Mouse (Mus musculus) large intestine, adult 2 months (tissue): Measurements from ENCODE around the gene Snrk. TPM values are rescaled to one million over a fixed set of nuclear protein-coding genes. Genes with fewer than 3 reads are reported as not detected.
"Not testable (repeated sequence)": the region's sequence is repeated elsewhere in the genome, so short reads cannot be mapped to it uniquely, and the experiment has no call there.

Experiments used
- DNase-seq: peaks from one replicate; pipeline ENCODE4 v3.0.0-alpha.2; 2012; ENCODE audit warnings: low read depth, low spot score
- WGBS: fragments of 180-500 bp; shearing (Covaris S2); methylation state at CpG from one replicate; pipeline ENCODE4 v1.1.7; 2018; 5-methylcytosine and 5-hydroxymethylcytosine counted together
- polyA plus RNA-seq: library from polyadenylated mRNA; depleted of rRNA; stranded (reverse); fragments of >200 nt; gene quantifications from 2 replicates; pipeline ENCODE4 v1.2.3, GENCODE M21; 2012

The Snrk gene
- polyA plus RNA-seq, 1 experiment = 26.9 TPM

DNA sequence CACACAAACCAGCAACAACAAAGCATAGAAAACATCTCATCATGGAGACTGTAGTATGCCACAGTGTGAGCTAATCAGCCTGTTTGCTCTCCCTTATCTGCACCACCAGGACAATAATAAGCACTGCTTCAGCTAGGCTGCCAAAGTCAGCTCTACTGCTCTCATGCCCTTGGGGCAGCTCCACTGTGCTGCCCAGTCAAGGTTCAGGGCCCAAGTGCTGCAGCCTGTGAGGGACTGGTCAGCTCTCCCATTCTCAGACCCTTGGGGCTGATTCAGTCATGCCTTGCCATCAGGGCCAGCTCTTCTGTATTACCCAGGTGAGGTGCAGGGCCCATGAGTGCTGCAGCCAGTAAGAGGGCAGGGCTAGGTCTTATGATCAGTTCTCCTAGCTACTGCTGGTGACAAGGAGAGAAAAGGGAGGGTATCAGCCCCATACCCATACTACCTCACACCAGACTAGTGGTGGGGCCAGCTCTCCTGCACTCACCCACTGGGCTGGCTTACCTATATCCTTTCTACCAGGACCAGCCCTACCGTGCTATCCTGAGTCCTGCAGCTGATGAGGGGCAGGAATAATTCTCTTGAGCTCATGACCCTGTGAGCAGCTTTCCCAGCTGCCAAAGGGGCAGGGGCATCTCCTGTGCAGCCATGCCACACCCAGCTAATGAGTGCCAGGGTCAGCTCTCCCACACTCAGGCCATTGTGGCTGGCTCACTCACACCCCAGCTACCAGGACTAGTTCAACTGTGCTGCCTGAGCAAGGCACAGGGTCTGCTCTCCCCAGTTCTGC is 18.2 kb downstream of the Snrk start:
- whole genome bisulfite sequencing = 20% methylated on average over 1 of the region's 1 CpGs
- DNase-seq = no peak

DNA sequence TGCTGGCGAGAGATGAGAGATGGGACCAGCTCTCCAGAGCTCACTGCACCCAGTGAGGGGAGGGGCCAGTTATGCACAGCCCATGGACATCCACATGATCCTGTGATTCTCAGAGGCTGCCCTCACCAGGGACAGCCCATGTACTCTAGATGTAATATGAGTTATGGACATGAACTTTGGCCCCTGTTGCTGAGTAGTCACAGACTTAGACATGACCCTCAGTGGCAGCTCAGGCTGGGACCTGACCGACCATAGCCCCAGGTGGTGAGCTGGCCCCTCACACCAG is 18.8 kb downstream of the Snrk start:
- WGBS = 66% methylated on average over 2 of the region's 2 CpGs
- DNase-seq = no peak

DNA sequence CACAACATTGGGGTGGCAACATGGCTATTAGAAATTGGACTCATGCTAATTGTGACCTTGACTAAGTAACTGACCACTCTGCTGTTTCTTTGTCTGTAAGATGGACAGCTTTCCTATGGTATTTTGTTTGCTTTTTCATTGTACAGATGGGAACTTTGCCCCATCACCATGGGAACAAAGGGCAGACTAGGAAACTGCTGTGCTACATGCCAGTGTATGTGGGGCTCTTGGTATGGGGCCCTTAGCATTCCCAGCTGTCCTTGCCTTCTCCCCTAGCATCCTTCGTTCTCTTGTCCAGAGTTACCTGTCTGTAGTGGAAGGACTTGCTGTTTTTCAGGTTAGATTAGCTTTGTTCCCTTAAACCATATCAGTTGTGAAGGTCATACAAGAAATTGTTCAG is 20.9 kb downstream of the Snrk start:
- WGBS = 34% methylated on average over 1 of the region's 1 CpGs
- DNase-seq = no peak

DNA sequence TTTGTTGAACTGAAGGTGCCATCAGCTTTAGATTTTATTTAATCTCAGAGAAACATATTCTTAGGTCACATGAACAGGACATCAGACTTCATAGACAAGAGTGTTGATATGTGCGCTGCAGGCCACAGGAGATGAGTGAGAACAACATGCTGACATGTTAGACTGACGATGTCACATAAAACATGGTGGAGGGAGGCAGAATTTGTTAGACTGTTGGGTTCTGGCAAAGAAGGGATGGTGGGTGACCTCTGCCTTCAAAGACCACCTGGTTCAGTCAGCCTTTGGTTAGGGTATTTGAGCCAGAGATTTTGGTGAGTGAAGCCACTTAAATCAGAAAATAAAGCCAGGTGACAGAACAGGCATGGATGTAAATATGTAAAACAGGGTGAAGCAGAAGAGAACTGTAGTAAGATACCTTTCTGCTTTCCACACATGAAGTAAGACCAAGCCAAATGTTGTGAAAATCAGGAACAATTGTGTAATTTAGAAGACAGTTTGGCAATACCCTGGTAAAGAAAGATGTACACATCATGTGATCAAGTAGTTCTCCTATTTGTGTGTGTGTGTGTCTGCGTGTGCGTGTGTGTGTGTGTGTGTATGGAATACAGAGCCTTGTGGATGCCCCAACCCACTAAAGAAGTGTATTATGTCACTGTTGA is 21.4 kb downstream of the Snrk start:
- DNase-seq = no peak

DNA sequence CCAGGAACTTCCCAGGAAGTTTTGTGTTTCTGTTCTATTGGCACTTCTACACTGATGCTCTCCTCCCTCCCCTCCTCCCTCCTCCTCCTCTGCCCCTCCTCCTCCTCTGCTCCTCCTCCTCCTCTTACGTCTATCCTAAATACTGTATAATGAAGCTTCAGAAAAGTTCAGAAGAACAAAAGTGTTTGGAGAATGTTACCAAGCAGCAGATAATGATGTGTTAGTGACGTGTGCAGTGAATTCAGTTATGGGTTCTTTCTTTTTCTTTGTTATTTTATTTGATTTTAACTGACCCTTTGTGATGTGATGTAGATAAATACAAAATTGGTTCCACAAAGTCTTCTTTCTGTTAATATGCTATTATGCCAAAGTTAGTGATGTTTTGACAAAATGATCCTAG is 22.2 kb downstream of the Snrk start:
- no peak for DNase-seq
- WGBS = 69% methylated on average over 2 of the region's 2 CpGs

More for the DNA sequence above, 21.4 kb downstream of the Snrk start:
- 93% methylated on average over 4 of the region's 4 CpGs for WGBS

DNA sequence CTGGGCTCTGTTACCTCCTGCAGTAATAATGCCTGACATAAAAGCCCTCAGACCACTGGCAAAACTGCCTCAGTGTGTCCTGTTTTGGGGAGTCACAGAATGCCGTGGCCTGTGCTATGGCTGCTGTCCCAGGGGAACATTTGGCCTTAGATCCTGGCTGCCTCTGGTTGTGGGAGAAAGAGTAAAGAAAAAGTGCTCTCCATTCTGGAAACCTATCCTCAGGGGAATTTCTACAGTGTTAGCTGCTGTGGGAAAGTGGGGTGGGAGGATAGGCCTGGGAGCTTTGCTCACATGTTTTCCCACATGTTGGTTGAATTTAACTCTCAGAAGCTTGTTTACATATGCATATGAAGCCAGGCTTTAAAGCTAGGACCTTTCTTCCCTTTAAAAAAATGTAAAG is 26.2 kb downstream of the Snrk start:
- DNase-seq = no peak
- WGBS = 71% methylated on average over 1 of the region's 1 CpGs

DNA sequence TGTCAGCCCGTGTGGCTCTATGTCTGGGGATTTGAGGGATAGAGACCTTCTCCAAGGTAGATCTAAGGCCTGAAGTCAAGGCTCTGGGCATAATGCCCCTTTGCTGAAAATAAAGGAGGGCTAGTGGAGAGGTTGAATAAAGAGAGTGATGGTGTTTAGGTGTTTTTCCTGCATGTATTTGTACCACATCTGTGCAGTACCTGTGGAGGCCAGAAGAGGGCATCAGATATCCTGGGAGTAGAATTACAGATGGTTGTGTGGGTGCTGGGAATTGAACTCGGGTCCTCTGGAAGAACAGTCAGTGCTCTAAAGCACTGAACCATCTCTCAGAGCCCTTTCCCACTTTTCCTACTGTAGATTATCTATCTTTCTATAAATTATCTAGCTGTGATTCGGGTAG is 27.7 kb downstream of the Snrk start:
- WGBS = over 99% methylated on average over 3 of the region's 3 CpGs

DNA sequence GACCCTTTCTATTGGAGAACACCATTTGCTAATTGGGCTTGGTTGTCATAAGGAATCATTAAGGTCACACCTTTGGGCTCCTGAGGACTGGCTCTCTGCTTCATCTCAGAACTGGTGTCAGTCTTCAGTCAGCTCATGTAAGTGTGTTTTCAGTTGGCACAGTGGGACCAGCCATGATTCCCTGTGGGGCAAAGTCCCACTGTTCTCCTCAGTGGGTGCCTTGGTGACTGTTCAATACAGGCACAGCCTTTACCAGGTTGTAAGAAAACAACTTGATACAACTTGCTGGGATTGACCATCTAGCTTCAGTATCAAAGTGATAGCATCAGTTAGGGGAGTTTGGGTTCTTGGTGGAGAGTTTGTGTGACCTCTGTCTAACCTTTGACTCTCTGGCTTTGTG is 28.6 kb downstream of the Snrk start:
- DNase-seq = no peak

More for the DNA sequence above, 27.7 kb downstream of the Snrk start:
- DNase-seq = no peak

DNA sequence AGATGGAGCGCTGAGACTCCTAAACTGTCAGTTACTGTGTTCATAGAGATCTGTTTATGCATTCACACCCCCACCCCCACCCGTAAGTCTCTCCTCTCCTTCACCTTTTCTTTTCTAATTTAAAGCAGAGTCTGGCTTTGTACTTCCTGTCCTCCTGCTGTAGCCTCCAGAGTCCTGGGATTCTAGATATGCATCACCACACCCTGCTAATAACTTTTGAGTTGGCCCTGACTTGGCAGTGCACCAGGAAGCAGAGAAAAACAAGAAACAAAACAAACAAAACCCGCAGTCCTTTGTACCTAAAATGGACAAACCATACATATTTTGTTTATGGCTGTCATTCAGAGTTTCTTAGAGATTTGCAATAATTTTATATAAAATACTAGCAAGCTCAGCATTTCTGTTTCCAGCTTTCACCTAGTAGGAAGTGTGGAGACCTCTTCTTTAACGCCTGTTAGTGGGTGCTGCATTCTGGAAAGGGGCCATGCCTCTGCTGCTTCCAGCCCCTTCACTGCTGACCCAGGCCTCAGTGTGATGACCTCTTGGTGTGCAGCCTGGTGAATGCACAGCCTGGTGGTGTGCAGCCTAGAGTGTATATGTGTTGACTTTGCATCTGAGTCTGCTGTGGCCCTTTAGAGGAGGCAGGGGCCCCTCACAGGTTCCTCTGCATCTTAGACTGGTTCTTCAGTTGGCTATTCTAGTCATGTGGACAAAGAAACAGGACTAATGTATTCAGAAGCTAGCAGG is 29.2 kb downstream of the Snrk start:
- 24% methylated on average over 4 of the region's 4 CpGs for WGBS
- DNase-seq = peak; percentile 61

DNA sequence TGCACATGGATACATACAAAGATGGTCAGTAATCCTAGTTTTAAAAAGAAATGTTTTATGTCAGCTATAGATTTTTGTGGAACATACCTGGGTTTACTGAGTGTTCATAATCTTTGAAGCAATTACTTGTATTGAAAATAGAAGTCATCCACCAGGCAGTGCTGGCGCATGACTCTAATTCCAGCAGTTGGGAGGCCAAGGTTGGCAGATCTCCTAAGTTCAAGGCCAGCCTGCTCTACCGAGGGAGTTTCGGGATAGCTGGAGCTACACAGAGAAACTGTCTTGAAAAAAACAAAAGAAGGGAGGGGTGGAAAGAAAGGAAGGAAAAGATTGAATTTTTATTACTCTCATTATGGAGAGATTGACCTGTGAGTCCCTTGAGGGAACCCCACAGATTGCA is 31.3 kb downstream of the Snrk start:
- WGBS = 51% methylated on average over 3 of the region's 3 CpGs
- DNase-seq = no peak

DNA sequence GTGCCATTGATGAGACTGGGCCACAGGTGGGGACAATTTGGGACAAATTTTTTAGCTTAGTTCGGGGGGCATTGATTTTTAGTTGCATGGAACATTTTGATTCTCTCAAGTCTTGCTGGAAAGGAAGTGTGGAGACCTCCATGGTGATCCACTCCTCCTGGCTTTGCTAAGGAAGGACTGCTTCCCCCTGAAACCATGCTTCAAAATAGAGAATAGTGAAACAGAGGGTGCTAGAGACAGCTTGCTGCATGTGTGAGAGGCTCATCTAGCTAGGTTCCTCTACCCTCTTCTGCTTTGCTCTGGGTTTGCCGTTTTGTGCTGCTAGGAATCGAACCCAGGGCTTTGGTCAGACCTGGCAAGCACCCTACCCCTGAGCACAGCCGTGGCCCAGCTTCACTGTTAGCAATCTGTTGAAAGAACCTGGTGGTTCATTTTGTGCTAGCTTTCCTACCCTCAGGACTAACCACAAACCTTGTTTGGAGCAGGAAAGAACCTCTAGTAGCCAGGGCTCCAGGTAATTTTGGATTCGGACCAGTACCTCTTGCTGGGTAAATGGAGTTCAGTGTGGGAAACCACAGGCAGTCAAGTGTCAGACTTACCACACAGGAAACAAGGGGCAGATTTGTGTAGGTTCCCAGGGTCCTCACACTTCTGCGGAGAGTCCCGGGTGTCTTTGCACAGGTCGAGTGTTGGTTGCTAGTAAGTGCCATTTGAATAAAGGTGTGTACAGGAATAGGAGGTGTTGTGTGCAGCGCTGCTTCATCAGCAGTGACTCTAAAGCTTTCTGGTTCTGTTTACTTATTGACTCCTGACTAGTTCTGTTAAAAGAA is 33.1 kb downstream of the Snrk start:
- DNase-seq = no peak
- 83% methylated on average over 9 of the region's 9 CpGs for WGBS

DNA sequence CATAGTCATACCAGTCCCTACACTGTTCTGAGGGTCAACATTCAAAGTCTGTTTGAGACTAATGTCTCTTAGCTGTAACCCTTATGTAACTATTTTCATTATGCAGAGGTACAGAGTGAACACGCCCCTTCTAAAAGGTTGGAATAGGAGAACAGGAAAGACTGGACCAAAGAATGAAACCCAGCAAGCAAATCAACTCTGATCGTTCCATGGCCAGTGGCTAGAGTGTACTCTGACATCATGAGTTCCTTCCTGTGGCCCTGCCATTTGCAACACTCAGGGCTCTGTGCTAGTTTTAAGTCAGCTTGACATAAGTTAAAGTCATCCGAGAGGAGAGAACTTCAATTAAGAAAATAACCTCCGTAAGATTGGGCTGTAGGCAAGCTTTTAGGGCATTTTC is 35.0 kb downstream of the Snrk start:
- no peak for DNase-seq
- 70% methylated on average over 4 of the region's 4 CpGs for whole genome bisulfite sequencing

DNA sequence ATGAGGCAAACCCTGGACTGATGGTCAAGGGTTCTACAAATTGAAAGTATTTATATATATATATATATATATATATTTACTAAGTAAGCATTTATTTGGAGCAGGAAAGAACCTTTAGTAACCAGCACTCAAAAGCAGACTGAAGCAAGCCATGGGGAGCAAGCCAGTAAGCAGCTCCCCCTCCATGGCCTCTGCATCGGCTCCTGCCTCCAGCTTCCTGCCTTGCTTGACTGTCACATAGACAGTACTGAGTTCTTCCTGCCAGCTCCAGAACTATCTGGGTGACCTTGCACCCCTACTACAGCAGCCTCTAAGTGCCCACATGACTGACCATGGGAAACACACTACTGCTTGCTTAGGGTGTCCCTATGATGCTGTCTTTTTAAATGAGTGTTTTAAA is 35.4 kb downstream of the Snrk start:
- DNase-seq = no peak
- 76% methylated on average over 1 of the region's 1 CpGs for WGBS

DNA sequence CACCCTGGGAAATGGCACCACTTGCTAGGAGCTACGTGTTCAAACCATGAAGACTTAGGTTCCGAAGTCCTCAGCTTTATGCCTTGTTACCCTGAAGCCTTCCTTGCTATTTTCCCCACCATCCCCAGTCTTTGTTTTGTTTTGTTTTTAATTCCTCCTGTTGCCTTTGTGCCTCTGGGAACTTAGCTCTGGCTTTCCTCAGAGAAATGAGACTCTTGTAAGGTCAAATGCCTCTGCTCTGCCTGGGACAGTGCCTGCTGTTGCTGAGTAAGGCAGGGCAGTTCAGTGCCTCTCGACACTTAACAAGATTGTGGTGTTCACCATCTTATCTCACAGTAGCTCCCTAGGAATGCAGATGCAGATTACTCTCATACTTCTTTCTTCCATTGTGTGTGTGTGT is 36.4 kb downstream of the Snrk start:
- no peak for DNase-seq
- WGBS = 85% methylated on average over 3 of the region's 3 CpGs

DNA sequence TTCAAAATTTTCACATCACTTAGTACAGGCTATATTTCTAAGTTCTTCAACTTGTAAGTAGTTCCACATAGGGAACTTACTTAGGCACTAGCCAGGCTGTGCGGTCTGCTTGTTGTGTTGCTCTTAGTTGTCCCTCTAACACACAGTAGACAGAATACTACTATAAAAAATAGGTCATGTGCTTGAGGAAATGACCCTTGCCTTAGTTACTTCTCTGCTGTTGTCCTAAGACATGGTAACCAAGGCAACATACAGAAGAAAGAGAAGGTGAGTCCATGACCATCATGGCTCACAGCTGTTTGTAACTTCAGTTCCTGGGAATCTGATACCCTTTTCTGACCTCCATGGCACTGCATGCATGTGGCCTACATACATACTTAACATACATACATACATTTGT is 38.1 kb downstream of the Snrk start:
- WGBS = 64% methylated on average over 1 of the region's 1 CpGs

DNA sequence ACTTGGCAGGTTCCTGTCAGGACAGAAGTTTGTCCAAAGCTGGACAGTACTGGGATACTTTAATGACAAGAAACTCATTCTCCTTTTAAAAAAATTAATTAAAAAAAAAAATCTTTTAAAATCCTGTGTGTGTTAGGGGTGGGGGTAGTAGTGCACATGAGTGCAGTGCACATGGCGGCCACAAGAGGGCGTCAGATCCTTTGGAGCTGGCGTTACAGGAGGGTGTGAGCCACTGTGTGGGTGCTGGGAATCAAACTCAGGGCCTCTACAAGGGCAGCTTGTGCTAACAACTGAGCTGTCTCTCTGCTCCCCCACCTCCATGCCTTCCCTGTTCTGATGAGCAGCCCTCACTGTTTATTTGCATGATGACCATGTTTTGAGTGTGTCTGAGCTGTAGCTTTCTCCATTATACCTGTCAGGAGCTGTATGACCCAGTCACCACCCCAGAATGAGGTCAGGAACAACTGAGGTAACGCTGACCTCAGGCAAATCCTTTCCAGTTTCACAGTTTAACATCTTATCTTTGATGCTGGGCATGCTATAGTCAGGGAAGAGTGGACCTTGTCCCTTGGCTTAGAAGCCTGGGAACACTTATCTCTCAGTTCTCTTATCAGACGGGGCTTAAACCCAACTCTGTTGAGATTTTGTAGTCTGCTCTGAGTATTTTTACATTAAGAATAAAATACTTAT is 39.5 kb downstream of the Snrk start:
- no peak for DNase-seq
- WGBS = 75% methylated on average over 5 of the region's 5 CpGs

More for the DNA sequence above, 38.1 kb downstream of the Snrk start:
- no peak for DNase-seq

DNA sequence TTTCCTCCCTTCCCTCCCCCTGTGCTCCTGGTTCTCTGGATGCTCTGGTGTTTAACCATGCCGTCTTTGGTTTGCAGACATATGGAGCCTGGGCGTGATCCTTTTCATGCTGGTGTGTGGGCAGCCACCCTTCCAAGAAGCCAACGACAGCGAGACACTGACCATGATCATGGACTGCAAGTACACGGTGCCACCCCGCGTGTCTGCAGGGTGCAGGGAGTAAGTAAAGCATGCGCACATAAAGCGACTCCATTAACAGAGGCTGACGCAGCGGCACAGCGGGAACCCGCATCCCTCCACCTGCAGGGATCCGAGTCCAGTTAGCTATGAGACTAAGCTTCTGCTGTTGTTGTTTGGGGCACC is 40.0 kb downstream of the Snrk start:
- no peak for DNase-seq
- WGBS = 93% methylated on average over 14 of the region's 14 CpGs

DNA sequence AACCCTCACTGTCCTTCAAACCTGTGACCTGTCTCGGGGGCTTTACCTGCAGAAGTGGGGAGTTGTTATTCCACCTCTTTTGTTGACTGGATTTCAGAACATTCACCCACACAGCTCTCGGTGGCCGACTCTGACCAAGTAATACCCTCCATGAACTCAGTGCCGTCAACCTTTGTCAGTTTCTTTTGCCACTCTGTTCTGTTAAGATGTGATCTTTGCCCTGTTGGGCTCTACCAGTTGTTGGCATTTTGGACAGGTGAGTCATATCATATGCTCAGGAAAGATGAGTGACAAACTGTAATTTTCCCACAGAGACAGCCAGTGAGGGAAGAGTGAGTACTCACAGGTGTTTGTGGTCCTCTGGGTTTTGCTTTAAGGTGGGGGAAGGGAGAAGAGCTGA is 47.5 kb downstream of the Snrk start:
- no peak for DNase-seq
- WGBS = 85% methylated on average over 4 of the region's 4 CpGs

DNA sequence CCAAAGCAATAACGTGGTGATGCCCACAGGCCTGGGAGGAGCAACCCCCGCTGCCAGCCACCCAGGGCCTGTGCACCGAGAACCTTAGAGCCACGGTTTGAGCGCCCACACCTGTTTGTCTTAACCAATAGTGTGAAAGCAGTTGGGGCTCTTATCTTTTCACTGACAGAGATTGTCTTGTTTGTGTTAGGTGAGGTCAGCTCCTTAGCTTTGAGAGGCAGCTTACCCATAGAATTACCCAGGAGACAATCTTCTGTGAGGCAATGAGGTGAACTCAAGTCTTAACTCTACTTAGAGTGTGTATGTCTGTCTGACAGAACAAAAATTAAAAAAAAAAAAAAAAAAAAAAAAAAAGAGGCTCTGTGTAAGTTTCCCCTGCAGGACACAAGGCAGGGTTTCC is 50.7 kb downstream of the Snrk start:
- WGBS = 53% methylated on average over 5 of the region's 5 CpGs

DNA sequence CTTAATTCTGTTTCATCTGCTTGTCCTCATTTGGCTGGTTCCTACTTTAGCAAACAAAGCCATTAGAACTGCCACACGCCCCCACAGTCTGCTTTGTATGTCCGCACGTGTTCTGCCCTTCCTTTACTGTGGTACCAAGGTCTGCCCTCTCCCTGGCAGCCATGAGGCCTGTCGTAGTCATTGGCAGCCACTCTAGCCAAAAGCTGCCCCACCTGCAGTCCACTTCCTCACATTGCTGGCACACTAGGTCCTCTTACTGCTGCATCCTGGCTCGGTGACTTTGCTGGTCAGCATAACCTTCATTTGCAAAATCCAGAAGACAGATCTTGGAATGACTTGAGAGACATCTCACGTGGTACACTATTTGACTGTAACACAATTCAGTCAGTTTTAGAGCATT is 52.8 kb downstream of the Snrk start:
- 56% methylated on average over 6 of the region's 6 CpGs for WGBS

More for the DNA sequence above, 50.7 kb downstream of the Snrk start:
- not testable (repeated sequence) for DNase-seq

More for the DNA sequence above, 52.8 kb downstream of the Snrk start:
- no peak for DNase-seq
